Mouse (Mus musculus) G1E (cell line): ENCODE results near the gene Pop5.

Experiments used
- CTCF ChIP-seq: IDR thresholded peaks from 2 replicates; pipeline ENCODE4 v1.5.1; 2012; ENCODE audit warnings: low read depth, low read length, inconsistent platforms, mixed read lengths
- POLR2AphosphoS5 ChIP-seq: IDR thresholded peaks from 2 replicates; pipeline ENCODE4 v1.6.1; 2012; ENCODE audit warnings: low read depth, low read length, inconsistent platforms; ENCODE audit not compliant: insufficient replicate concordance

- TF ChIP-seq CTCF: no peak
- no peak for TF ChIP-seq POLR2AphosphoS5
These were observed 32.6 kb downstream of the Pop5 start for GRCm38 (mm10) chr5:115268266-115268665.
